Mouse (Mus musculus) lung, postnatal 0 days (tissue): Measurements from ENCODE around the gene Rnps1. TPM values are rescaled to one million over a fixed set of nuclear protein-coding genes. Genes with fewer than 3 reads are reported as not detected.
A peak's percentile ranks its signal among the peaks of the same experiment; 100 is the strongest.

Experiments used
- ATAC-seq: fragments of 200-750 bp; cut with Nextera tagmentation; 2 replicates; pipeline ENCODE4 v1.8.0; 2017; ENCODE audit warnings: moderate library complexity
- DNase-seq: peaks from one replicate; pipeline ENCODE4 v3.0.0-alpha.2; 2016; ENCODE audit warnings: low spot score
- H3K27ac ChIP-seq: fragments of 300-500 bp; sonication (generic); 2 replicates; pipeline ENCODE4 v1.5.1; 2014; ENCODE audit warnings: antibody characterized with exemption, mild to moderate bottlenecking, low read length, mixed read lengths
- H3K27me3 ChIP-seq: fragments of 300-500 bp; sonication (generic); replicated peaks from 2 replicates; pipeline ENCODE4 v1.6.1; 2014; ENCODE audit warnings: low read length, mixed read lengths; ENCODE audit not compliant: insufficient read depth
- H3K36me3 ChIP-seq: fragments of 300-500 bp; sonication (generic); 2 replicates; pipeline ENCODE4 v1.6.1; 2014; ENCODE audit warnings: low read length, mixed read lengths; ENCODE audit not compliant: insufficient read depth
- H3K4me1 ChIP-seq: fragments of 300-500 bp; sonication (generic); 2 replicates; pipeline ENCODE4 v1.6.1; 2014; ENCODE audit warnings: antibody characterized with exemption, low read depth, low read length, mixed read lengths; ENCODE audit not compliant: insufficient read depth
- H3K4me2 ChIP-seq: fragments of 300-500 bp; sonication (generic); replicated peaks from 2 replicates; pipeline ENCODE4 v1.6.1; 2014; ENCODE audit warnings: low read depth, mild to moderate bottlenecking, low read length, moderate library complexity, mixed read lengths
- H3K4me3 ChIP-seq: fragments of 300-500 bp; sonication (generic); 2 replicates; pipeline ENCODE4 v1.5.1; 2014; ENCODE audit warnings: low read depth, low read length
- H3K9ac ChIP-seq: fragments of 300-500 bp; sonication (generic); replicated peaks from 2 replicates; pipeline ENCODE4 v1.6.1; 2014; ENCODE audit warnings: low read depth, mild to moderate bottlenecking
- H3K9me3 ChIP-seq: fragments of 300-500 bp; sonication (generic); 2 replicates; pipeline ENCODE4 v1.6.1; 2016; ENCODE audit warnings: low read length, mixed read lengths
- CTCF ChIP-seq: IDR thresholded peaks from 2 replicates; pipeline ENCODE4 v1.5.1; 2016; ENCODE audit warnings: antibody characterized with exemption, mild to moderate bottlenecking
- EP300 ChIP-seq: IDR thresholded peaks from 2 replicates; pipeline ENCODE4 v1.6.1; 2016; ENCODE audit warnings: antibody characterized with exemption, mild to moderate bottlenecking, control low read depth
- WGBS: fragments of 180-500 bp; shearing (Covaris S2); extraction: QIAGEN DNeasy Blood & Tissue Kit; methylation state at CpG from one replicate; pipeline ENCODE4 v1.1.7; 2014; 5-methylcytosine and 5-hydroxymethylcytosine counted together
- polyA plus RNA-seq: library from polyadenylated mRNA; unstranded; fragments of >200 nt; fragmentation: Nextera tagmentation; extraction: Ambion mirVana; gene quantifications from 2 replicates; pipeline ENCODE4 v1.2.1, GENCODE M21; 2015

The Rnps1 gene
- polyA plus RNA-seq, 1 experiment from 2014 or later, result 109 TPM

- peak; percentile 24 for ATAC-seq
- Histone ChIP-seq H3K36me3 (peaks cover 15% of the 10 kb centered on the region), H3K9me3 (no peaks in the 10 kb centered on the region), H3K4me2 (no peak overlapping the region), H3K9ac (no peak overlapping the region), H3K27ac (no peak overlapping the region), H3K4me1 (no peaks in the 10 kb centered on the region), H3K4me3 (no peak overlapping the region), H3K27me3 (no peaks in the 10 kb centered on the region)
- TF ChIP-seq CTCF (no peak), EP300 (no peak)
- peak; percentile 18 for DNase-seq
- WGBS, result 74% methylated on average over 5 of the region's 5 CpGs
Observed at GRCm38 (mm10) chr17:24388711-24389110, 25.7 kb upstream of the Rnps1 start.

GRCm38 (mm10) chr17:24389865-24390264 is 24.5 kb upstream of the Rnps1 start:
- Histone ChIP-seq H3K4me1 (no peaks in the 10 kb centered on the region), H3K9ac (no peak overlapping the region), H3K9me3 (no peaks in the 10 kb centered on the region), H3K27me3 (no peaks in the 10 kb centered on the region), H3K36me3 (peaks cover 15% of the 10 kb centered on the region; the same call in 1 of the 2 replicates), H3K4me3 (no peak overlapping the region), H3K4me2 (no peak overlapping the region), H3K27ac (no peak overlapping the region)
- DNase-seq (peak; percentile 66), ATAC-seq (no peak)
- TF ChIP-seq EP300 (no peak), CTCF (peak; percentile 84)
- whole genome bisulfite sequencing, result 11% methylated on average over 2 of the region's 2 CpGs

GRCm38 (mm10) chr17:24391149-24391548 is 23.2 kb upstream of the Rnps1 start:
- Histone ChIP-seq H3K4me3 (no peak overlapping the region), H3K9me3 (no peaks in the 10 kb centered on the region), H3K9ac (no peak overlapping the region), H3K27me3 (no peaks in the 10 kb centered on the region), H3K36me3 (peaks cover 15% of the 10 kb centered on the region; the same call in 1 of the 2 replicates), H3K4me2 (no peak overlapping the region), H3K4me1 (no peaks in the 10 kb centered on the region), H3K27ac (no peak overlapping the region)
- ATAC-seq (no peak), DNase-seq (peak; percentile 28)
- 70% methylated on average over 8 of the region's 8 CpGs for WGBS
- peak; percentile 66 for TF ChIP-seq CTCF
- no peak for TF ChIP-seq EP300

GRCm38 (mm10) chr17:24393527-24393926 is 20.8 kb upstream of the Rnps1 start:
- H3K4me3 ChIP-seq, result no peak overlapping the region
- H3K27me3 ChIP-seq, result no peaks in the 10 kb centered on the region
- H3K36me3 ChIP-seq, result 0 out of 2 replicates have a peak, but pooled peaks cover 4% of the 10 kb centered on the region
- no peak overlapping the region for H3K9ac ChIP-seq
- H3K4me2 ChIP-seq, result no peak overlapping the region
- TF ChIP-seq EP300 (no peak), CTCF (no peak)
- DNase-seq (peak; percentile 35), ATAC-seq (peak; percentile 46)
- H3K9me3 ChIP-seq, result no peaks in the 10 kb centered on the region
- no peak overlapping the region for H3K27ac ChIP-seq
- H3K4me1 ChIP-seq, result no peaks in the 10 kb centered on the region
- 38% methylated on average over 4 of the region's 4 CpGs for WGBS

- Histone ChIP-seq H3K9ac (no peak overlapping the region), H3K9me3 (no peaks in the 10 kb centered on the region), H3K27ac (no peak overlapping the region), H3K4me2 (no peak overlapping the region), H3K27me3 (no peaks in the 10 kb centered on the region), H3K4me3 (no peak overlapping the region), H3K4me1 (no peaks in the 10 kb centered on the region), H3K36me3 (0 out of 2 replicates have a peak, but pooled peaks cover 4% of the 10 kb centered on the region)
- DNase-seq (peak; percentile 29), ATAC-seq (no peak)
- TF ChIP-seq EP300 (no peak), CTCF (no peak)
- WGBS, result 78% methylated on average over 7 of the region's 7 CpGs
Observed at GRCm38 (mm10) chr17:24394456-24394855, 19.9 kb upstream of the Rnps1 start.

- H3K27ac ChIP-seq, result no peak overlapping the region
- WGBS, result 63% methylated on average over 3 of the region's 3 CpGs
- ATAC-seq (no peak), DNase-seq (no peak)
- TF ChIP-seq EP300, result no peak
- no peak for TF ChIP-seq CTCF
- H3K36me3 ChIP-seq, result peaks cover 20% of the 10 kb centered on the region
- H3K4me2 ChIP-seq, result no peak overlapping the region
- no peaks in the 10 kb centered on the region for H3K27me3 ChIP-seq
- no peaks in the 10 kb centered on the region for H3K4me1 ChIP-seq
- H3K4me3 ChIP-seq, result no peak overlapping the region
- H3K9ac ChIP-seq, result no peak overlapping the region
- no peaks in the 10 kb centered on the region for H3K9me3 ChIP-seq
Observed at GRCm38 (mm10) chr17:24402371-24402770, 12.0 kb upstream of the Rnps1 start.
